Mouse (Mus musculus): ENCODE results near the gene Olig1.

GRCm38 (mm10) chr16:91224481-91225232 lies 44.9 kb upstream of the Olig1 start:
- TF ChIP-seq MYOG (IDR thresholded peaks at IDR 0.05; ENCODE audit: control insufficient read depth in 1 of 3, insufficient read depth in 1 of 3, insufficient read length in 2 of 3, low read depth in 2 of 3) (no peak), MYOD1 (IDR thresholded peaks at IDR 0.05; ENCODE audit: control insufficient read depth in 1 of 3, insufficient read length in 2 of 3, low read depth in 2 of 3) (no peak), POLR2A (IDR thresholded peaks at IDR 0.05; ENCODE audit: insufficient read length, low read depth) (no peak), MAX (IDR thresholded peaks at IDR 0.05; ENCODE audit: low read depth) (no peak), USF1 (IDR thresholded peaks at IDR 0.05; ENCODE audit: low read depth) (no peak), REST (IDR thresholded peaks at IDR 0.05; ENCODE audit: insufficient read depth, insufficient read length) (no peak), E2F4 (IDR thresholded peaks at IDR 0.05; ENCODE audit: insufficient read depth) (no peak)

All from myocyte (in vitro differentiated cells).